Mouse (Mus musculus) ES-Bruce4 (cell line): ENCODE measurements around the gene Col13a1. TPM values are rescaled to one million over a fixed set of nuclear protein-coding genes. Genes with fewer than 3 reads are reported as not detected.

Experiments used
- H3K27ac ChIP-seq: 2 replicates; pipeline ENCODE4 v1.5.1; 2012; ENCODE audit warnings: low read length, inconsistent platforms; ENCODE audit not compliant: insufficient read depth
- H3K27me3 ChIP-seq: 2 replicates; pipeline ENCODE4 v1.6.1; 2012; ENCODE audit warnings: mild to moderate bottlenecking, low read length, inconsistent platforms; ENCODE audit not compliant: control insufficient read depth, poor library complexity, insufficient read depth, severe bottlenecking
- H3K36me3 ChIP-seq: 2 replicates; pipeline ENCODE4 v1.6.1; 2012; ENCODE audit warnings: inconsistent platforms, mild to moderate bottlenecking, low read length, moderate library complexity; ENCODE audit not compliant: control insufficient read depth, poor library complexity, insufficient read depth, severe bottlenecking
- H3K4me1 ChIP-seq: one replicate; pipeline ENCODE4 v1.8.1; 2011; ENCODE audit warnings: low read length; ENCODE audit not compliant: control insufficient read depth, insufficient read depth
- H3K4me3 ChIP-seq: 2 replicates; pipeline ENCODE4 v1.5.1; 2011; ENCODE audit warnings: low read depth, mild to moderate bottlenecking, low read length
- H3K9ac ChIP-seq: 2 replicates; pipeline ENCODE4 v1.6.1; 2012; ENCODE audit warnings: low read depth, mild to moderate bottlenecking, inconsistent platforms; ENCODE audit not compliant: poor library complexity, severe bottlenecking
- H3K9me3 ChIP-seq: replicated peaks from 2 replicates; pipeline ENCODE4 v1.6.1; 2012; ENCODE audit warnings: mild to moderate bottlenecking, low read length, inconsistent platforms; ENCODE audit not compliant: control insufficient read depth, poor library complexity, insufficient read depth, severe bottlenecking
- CTCF ChIP-seq: IDR thresholded peaks from one replicate; pipeline ENCODE4 v1.8.1; 2011; ENCODE audit warnings: low read depth, low read length
- EP300 ChIP-seq: IDR thresholded peaks from 2 replicates; pipeline ENCODE4 v1.6.1; 2011; ENCODE audit warnings: low read depth, low read length; ENCODE audit not compliant: insufficient read depth
- POLR2A ChIP-seq: IDR thresholded peaks from one replicate; pipeline ENCODE4 v1.8.1; 2011; ENCODE audit warnings: low read length; ENCODE audit not compliant: insufficient read depth
- polyA plus RNA-seq: library from polyadenylated mRNA; stranded (reverse); fragments of >200 nt; gene quantifications from 2 replicates; pipeline ENCODE4 v1.2.4, GENCODE M21; 2011; ENCODE audit warnings: low read depth; ENCODE audit not compliant: missing spikeins, insufficient read depth, insufficient read length

Gene Col13a1
- polyA plus RNA-seq = 0.59 and 1.0 TPM in 2 replicates

GRCm38 (mm10) chr10:61978866-61979340, at the start of gene Col13a1:
Col13a1 (minus strand) TSS chr10:61979108.
- Histone ChIP-seq H3K27ac (no peak within 1 kb of the TSS), H3K27me3 (peaks cover 7% of the 10 kb centered on the region; the same call in 1 of the 2 replicates), H3K36me3 (no peaks in the 10 kb centered on the region), H3K4me1 (no peaks in the 10 kb centered on the region), H3K9me3 (no peaks in the 10 kb centered on the region), H3K9ac (peak within 1 kb of the TSS; percentile 66), H3K4me3 (peak within 1 kb of the TSS; percentile 82)
- TF ChIP-seq POLR2A (no peak), CTCF (no peak), EP300 (no peak)

- Histone ChIP-seq H3K27ac (no peak overlapping the region), H3K9me3 (peaks cover 7% of the 10 kb centered on the region; the same call in 1 of the 2 replicates), H3K4me3 (no peak overlapping the region), H3K36me3 (no peaks in the 10 kb centered on the region), H3K9ac (no peak overlapping the region), H3K4me1 (no peaks in the 10 kb centered on the region), H3K27me3 (no peaks in the 10 kb centered on the region)
- TF ChIP-seq CTCF = no peak
- no peak for TF ChIP-seq POLR2A
- TF ChIP-seq EP300 = no peak
Measured at GRCm38 (mm10) chr10:62027699-62028098, 48.8 kb upstream of the Col13a1 start.

GRCm38 (mm10) chr10:62023821-62024551, 45.1 kb upstream of the Col13a1 start:
- H3K27ac ChIP-seq = no peak overlapping the region
- H3K36me3 ChIP-seq = no peaks in the 10 kb centered on the region
- no peaks in the 10 kb centered on the region for H3K4me1 ChIP-seq
- peaks cover 5% of the 10 kb centered on the region; the same call in 1 of the 2 replicates for H3K9me3 ChIP-seq
- H3K4me3 ChIP-seq = no peak overlapping the region
- no peak overlapping the region for H3K9ac ChIP-seq
- H3K27me3 ChIP-seq = no peaks in the 10 kb centered on the region
- TF ChIP-seq EP300 = no peak
- TF ChIP-seq CTCF = no peak
- no peak for TF ChIP-seq POLR2A

GRCm38 (mm10) chr10:62020068-62020620, 41.2 kb upstream of the Col13a1 start:
- no peaks in the 10 kb centered on the region for H3K36me3 ChIP-seq
- peak overlapping the region; percentile 1; the same call in 1 of the 2 replicates for H3K27ac ChIP-seq
- no peaks in the 10 kb centered on the region for H3K4me1 ChIP-seq
- no peaks in the 10 kb centered on the region for H3K9me3 ChIP-seq
- no peak for TF ChIP-seq CTCF
- 0 out of 2 replicates have a peak, but pooled peaks have one; percentile 16 for TF ChIP-seq EP300
- no peaks in the 10 kb centered on the region for H3K27me3 ChIP-seq
- H3K9ac ChIP-seq = no peak overlapping the region
- H3K4me3 ChIP-seq = no peak overlapping the region

GRCm38 (mm10) chr10:62019386-62020067, 40.6 kb upstream of the Col13a1 start:
- Histone ChIP-seq H3K27me3 (no peaks in the 10 kb centered on the region), H3K4me3 (no peak overlapping the region), H3K36me3 (no peaks in the 10 kb centered on the region), H3K4me1 (no peaks in the 10 kb centered on the region), H3K9ac (no peak overlapping the region), H3K9me3 (no peaks in the 10 kb centered on the region), H3K27ac (no peak overlapping the region)
- TF ChIP-seq EP300 = no peak
- no peak for TF ChIP-seq CTCF
- no peak for TF ChIP-seq POLR2A

GRCm38 (mm10) chr10:62016947-62017346, 38.0 kb upstream of the Col13a1 start:
- Histone ChIP-seq H3K4me1 (peaks cover 6% of the 10 kb centered on the region), H3K36me3 (no peaks in the 10 kb centered on the region), H3K4me3 (no peak overlapping the region), H3K9ac (no peak overlapping the region), H3K27me3 (no peaks in the 10 kb centered on the region), H3K27ac (no peak overlapping the region), H3K9me3 (no peaks in the 10 kb centered on the region)
- no peak for TF ChIP-seq CTCF
- no peak for TF ChIP-seq POLR2A
- TF ChIP-seq EP300 = no peak
